Mouse (Mus musculus): ENCODE data around the gene Kiss1.

Kiss1 gene

GRCm38 (mm10) chr1:133363276-133364021, 41.8 kb downstream of the Kiss1 start, which contains the start of gene Etnk2:
TSS of gene Etnk2 (plus strand) at chr1:133363572.
- peak; percentile 96 for DNase-seq (ENCODE audit: low spot score)

GRCm38 (mm10) chr1:133364022-133364630, 42.5 kb downstream of the Kiss1 start:
- peak; percentile 50 for DNase-seq (ENCODE audit: low spot score)

DNA sequence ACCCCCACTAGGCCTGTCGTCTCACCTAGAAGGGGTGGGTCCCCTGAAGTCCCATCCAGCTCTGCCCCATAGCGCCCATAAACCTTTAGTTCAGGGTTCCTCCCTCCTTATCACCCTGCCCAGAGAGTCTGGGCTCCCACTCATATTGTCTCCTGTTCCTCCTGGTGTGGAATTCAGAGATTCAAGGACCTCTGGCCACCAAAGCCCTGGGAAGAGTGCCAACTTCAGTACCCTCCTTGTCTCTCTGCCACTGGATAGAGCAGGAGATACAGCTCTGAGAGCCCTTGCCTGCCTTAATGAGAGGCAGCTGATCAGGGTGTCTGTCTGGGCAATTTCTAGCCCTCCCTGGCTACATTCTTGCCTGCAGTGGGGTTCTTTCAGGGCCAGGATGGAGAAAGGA, 43.2 kb downstream of the Kiss1 start:
- DNase-seq (ENCODE audit: low spot score) = no peak

DNA sequence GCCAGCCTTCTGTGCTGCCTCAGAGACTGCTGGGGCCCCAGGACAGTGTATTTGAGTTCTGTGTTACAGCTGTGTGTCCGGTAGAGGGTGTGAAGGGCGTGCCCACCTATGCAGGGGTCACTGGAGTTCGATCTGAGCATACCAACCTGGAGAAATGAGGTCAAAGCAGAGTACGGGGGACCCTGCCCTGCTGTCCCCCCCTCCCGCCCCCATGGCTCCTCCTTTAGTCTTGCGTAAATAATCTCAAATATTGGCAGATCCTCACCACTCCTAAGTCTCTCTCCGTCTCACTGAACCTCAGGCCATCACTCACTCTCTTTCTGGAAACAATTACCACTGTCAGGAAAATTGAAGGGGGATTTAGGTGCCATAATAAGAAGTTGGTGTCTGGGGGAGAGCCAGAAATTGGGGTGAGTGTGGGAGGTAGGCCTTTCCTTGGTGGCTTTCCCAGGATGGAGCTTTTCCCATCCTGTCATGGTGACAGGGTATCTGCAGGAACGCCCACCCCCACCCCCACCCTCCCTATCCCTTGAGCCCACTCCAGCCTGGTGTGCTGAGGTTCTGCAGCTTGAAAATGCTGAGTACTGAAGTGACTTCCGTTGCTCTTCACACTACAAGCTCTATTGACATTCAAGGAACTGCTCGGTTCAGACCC, 45.4 kb downstream of the Kiss1 start:
- DNase-seq (ENCODE audit: low spot score) = no peak

DNA sequence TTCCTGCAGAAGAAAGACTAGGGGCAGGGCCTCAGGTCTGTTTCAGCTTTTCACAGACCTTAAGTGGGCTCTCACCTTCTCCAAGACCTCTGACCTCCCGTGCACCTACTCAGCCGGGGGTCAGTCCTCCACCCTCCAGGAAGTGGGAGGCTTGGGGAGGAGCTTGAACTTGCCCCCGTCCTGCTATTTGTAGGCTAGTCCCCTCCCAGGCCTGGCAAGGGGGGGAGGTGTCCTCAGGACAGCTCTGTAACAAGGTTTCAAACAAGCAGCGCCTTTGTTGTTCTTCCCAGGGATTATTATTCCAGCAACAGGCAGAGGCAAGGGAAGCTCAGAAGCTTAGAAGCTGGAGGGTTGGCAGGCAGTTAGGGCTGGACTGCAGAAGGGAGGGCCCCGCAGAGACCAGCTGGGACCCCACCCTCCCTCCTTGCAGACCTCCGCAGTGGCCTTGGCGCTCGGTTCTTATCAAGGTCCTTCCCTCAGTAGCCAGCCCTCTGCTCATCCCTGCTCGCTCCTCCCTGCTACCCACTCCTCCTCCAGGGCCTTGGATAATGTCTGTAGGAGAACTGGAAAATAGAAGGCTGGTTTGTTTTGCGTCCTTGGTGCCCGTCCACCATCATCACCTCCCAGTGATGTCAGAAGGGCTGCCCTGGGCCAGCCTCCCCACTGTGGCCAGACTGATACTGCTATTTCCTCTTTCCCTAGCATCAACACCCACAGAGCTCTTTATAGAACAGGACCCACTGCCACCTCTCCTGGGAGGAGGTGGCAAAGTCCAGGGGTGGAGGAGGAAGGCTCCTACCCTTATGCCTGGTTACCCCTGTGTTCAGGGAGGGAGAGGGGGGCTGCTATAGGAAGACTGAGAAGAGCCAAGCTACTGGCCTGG, 46.2 kb downstream of the Kiss1 start:
- no peak for DNase-seq (ENCODE audit: low spot score)

DNA sequence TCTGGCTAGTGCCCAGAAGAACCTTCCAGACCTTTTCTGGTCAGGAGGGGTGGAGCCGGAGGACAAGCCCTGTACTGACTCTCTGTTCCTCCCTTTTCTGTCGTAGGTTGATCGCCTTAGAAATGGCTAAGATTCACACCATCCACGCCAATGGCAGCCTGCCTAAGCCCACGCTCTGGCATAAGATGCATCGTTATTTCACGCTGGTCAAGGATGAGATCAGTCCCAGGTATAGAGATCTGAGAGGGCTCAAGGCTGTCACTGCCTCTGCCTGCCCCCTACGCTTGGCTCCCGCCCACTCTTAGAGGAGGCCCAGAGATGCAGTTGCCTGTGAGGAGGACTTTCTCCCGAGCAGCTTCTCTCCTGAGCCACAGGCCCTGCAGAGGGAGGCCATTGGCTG, 47.0 kb downstream of the Kiss1 start:
- DNase-seq (ENCODE audit: low spot score) = no peak

DNA sequence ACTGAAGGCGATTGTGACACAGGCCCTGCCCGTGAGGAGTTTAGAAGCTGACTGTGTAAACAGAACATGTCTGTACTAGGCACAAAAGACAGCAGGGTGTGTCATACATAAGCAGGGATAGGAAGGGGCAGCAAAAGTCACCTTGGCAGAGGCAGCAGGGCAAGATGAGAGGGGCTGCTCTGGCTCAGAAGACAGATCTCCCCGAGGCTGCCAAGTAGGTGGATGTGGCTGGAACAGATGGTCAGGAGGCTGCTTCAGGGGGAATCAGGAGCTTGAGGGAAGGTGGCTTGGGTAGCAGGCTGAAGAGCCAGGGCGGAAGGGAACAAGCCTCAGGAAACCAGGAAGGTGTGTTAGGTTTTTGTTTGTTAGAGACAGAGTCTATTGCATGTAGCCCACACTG, 48.7 kb downstream of the Kiss1 start:
- no peak for DNase-seq (ENCODE audit: low spot score)

- DNase-seq (ENCODE audit: low spot score) = no peak
Measured at GRCm38 (mm10) chr1:133371431-133371830, 49.8 kb downstream of the Kiss1 start.

DNA sequence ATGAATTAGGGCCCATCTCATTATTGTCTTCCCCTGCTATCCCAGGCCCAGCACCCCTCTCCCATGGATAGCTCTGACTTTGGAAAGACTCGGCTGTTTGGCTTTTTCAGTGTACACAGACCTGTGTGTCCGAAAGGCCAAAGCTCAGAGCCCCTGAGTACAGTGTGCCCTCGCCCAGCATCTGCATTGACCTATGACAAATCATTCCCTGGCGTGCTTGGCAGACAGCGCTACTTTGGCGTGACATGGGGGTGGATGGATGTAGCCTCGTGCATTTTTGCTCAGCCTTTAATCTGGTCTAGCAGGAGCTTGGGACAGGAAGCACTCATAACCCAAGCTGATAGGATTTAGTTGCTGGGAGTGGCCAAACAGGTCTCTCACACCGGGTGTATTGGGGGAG, 50.4 kb downstream of the Kiss1 start:
- no peak for DNase-seq (ENCODE audit: low spot score)

GRCm38 (mm10) chr1:133375696-133376346, 54.1 kb downstream of the Kiss1 start:
- DNase-seq (ENCODE audit: low spot score) = no peak

DNA sequence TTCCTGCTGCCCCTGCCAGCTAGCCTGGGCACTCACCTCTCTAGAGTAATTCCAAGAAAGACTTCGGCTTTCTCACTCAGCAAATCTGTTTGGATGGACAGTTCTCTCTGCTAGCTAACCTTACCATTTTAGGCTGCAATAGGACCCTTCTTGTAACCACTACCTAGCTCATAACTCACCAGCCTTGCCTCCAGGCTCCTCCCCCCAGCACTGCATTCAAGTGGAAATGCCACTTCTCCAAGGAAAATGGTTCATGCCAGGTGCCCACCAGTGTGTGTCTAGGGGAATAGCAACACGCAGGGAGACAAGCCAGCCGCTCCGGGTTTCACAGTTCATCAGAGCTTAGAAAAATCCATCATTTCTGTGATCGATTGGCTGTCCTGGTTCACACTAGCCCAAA, 55.9 kb downstream of the Kiss1 start:
- DNase-seq (ENCODE audit: low spot score) = no peak

Measured in retina, embryonic 14.5 days (tissue).